Mouse (Mus musculus): ENCODE measurements at regions not wholly inside any gene's neighbourhood (a gene's known extent, or its start where the extent isn't known, plus 50 kb on each side); places are given as distances from the start of the nearest gene placed in this dataset.

- DNase-seq (ENCODE audit: inconsistent age in 2 of 2, low spot score in 1 of 2) = no peak
These were observed 65.3 kb downstream of the Lpar4 start for GRCm38 (mm10) chrX:106985684-106986083.

GRCm38 (mm10) chrX:106986794-106987193, 66.4 kb downstream of the Lpar4 start:
- no peak for DNase-seq (ENCODE audit: inconsistent age in 2 of 2, low spot score in 1 of 2)

- DNase-seq (ENCODE audit: inconsistent age in 2 of 2, low spot score in 1 of 2) = no peak
These were observed 67.4 kb downstream of the Lpar4 start for GRCm38 (mm10) chrX:106987779-106988178.

GRCm38 (mm10) chrX:107004496-107004895, 83.8 kb upstream of the P2ry10 start:
- no peak for DNase-seq (ENCODE audit: inconsistent age in 2 of 2, low spot score in 1 of 2)

- no peak for DNase-seq (ENCODE audit: inconsistent age in 2 of 2, low spot score in 1 of 2)
These were observed 79.3 kb upstream of the P2ry10 start for GRCm38 (mm10) chrX:107008968-107009367.

GRCm38 (mm10) chrX:107012615-107013014, 75.7 kb upstream of the P2ry10 start:
- no peak for DNase-seq (ENCODE audit: inconsistent age in 2 of 2, low spot score in 1 of 2)

GRCm38 (mm10) chrX:107015335-107015734, 73.0 kb upstream of the P2ry10 start:
- peak in 1 of 2 experiments; percentile 23 for DNase-seq (ENCODE audit: inconsistent age in 2 of 2, low spot score in 1 of 2)

- DNase-seq (ENCODE audit: inconsistent age in 2 of 2, low spot score in 1 of 2) = no peak
These were observed 56.6 kb upstream of the P2ry10 start for GRCm38 (mm10) chrX:107031726-107032125.

GRCm38 (mm10) chrX:107038041-107038440, 50.3 kb upstream of the P2ry10 start:
- peak in 1 of 2 experiments; percentile 4 for DNase-seq (ENCODE audit: inconsistent age in 2 of 2, low spot score in 1 of 2)
